Mouse (Mus musculus): Measurements from ENCODE around the gene Slc25a53. TPM values are rescaled to one million over a fixed set of nuclear protein-coding genes. Genes with fewer than 3 reads are reported as not detected.

Gene Slc25a53
- polyA plus RNA-seq (2017; shearing (Covaris generic)): 16.2 TPM

GRCm38 (mm10) chrX:137038000-137038483, at the start of gene Slc25a53:
Gene Slc25a53 (minus strand): TSS chrX:137038302.

GRCm38 (mm10) chrX:137049425-137050225, 11.5 kb upstream of the Slc25a53 start, which contains the start of gene Fam199x:
Gene Fam199x (plus strand): TSS chrX:137049594.

GRCm38 (mm10) chrX:136992978-136993547, 45.0 kb downstream of the Slc25a53 start, which contains the start of gene Zcchc18:
Gene Zcchc18 (plus strand): TSS chrX:136993155.

GRCm38 (mm10) chrX:136976424-136977084, 61.5 kb downstream of the Slc25a53 start, which contains the start of the genes Tmsb15l and Tmsb15b1:
Gene Tmsb15l (minus strand): TSS chrX:136976869.
Gene Tmsb15b1 (minus strand): TSS chrX:136976874.

DNA sequence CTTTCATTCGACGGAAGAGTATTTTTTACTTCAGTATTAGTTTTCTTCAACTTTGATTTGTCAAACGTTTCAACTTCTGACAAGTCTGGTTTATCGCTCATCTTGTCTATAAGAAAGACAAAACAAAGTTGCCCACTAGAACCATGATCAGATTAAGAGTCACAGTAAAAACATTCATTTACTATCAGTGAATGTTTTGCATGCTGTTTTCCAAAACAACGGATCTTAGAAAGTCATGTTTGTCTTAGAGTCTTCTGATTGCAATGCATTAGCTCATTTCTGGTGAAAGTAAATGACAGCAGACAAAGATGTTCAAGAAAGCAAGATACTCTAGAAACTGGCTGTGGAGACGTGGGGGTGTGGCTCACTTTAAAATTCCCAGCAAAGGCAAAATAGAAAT, 62.7 kb downstream of the Slc25a53 start, which contains the start of gene Tmsb15b2:
Tmsb15b2 (minus strand) TSS at position 101 of the 400 bp plus-strand sequence.

Other genes starting within 250 kb of the Slc25a53 start
- 3.1 TPM for gene Plp1, start 215.6 kb downstream of the Slc25a53 start, polyA plus RNA-seq (2017; shearing (Covaris generic))
- gene Rab9b, start 169.5 kb downstream of the Slc25a53 start, polyA plus RNA-seq (2017; shearing (Covaris generic)): not detected
- gene H2bfm, start 111.0 kb downstream of the Slc25a53 start, polyA plus RNA-seq (2017; shearing (Covaris generic)): not detected
- gene Tmsb15b2, start 62.8 kb downstream of the Slc25a53 start, polyA plus RNA-seq (2017; shearing (Covaris generic)): 58.8 TPM
- 2.9 TPM for gene Tmsb15l, start 61.4 kb downstream of the Slc25a53 start, polyA plus RNA-seq (2017; shearing (Covaris generic))
- 29.9 TPM for gene Tmsb15b1, start 61.4 kb downstream of the Slc25a53 start, polyA plus RNA-seq (2017; shearing (Covaris generic))
- 46.4 TPM for gene Zcchc18, start 45.1 kb downstream of the Slc25a53 start, polyA plus RNA-seq (2017; shearing (Covaris generic))
- gene Fam199x, start 11.3 kb upstream of the Slc25a53 start, polyA plus RNA-seq (2017; shearing (Covaris generic)): 3.1 TPM
- gene Esx1, start 83.8 kb upstream of the Slc25a53 start, polyA plus RNA-seq (2017; shearing (Covaris generic)): not detected